Mouse (Mus musculus) heart, embryonic 14.5 days (tissue): ENCODE measurements around the gene Limd1. TPM values are rescaled to one million over a fixed set of nuclear protein-coding genes. Genes with fewer than 3 reads are reported as not detected.

Experiments
- ATAC-seq: fragments of 200-750 bp; cut with Nextera tagmentation; 2 replicates; pipeline ENCODE4 v1.8.0; 2017; ENCODE audit warnings: low read depth, moderate TSS enrichment; ENCODE audit not compliant: insufficient number of reproducible peaks, insufficient read depth, low FRiP score
- H3K27ac ChIP-seq, 2 experiments: fragments of 200-500 bp in 1 of 2; fragments of 300-500 bp in 1 of 2; sonication (generic) in 1 of 2; replicated peaks in 1 of 2; 2 replicates each; pipeline ENCODE4 v1.5.1; 2012 to 2014; ENCODE audit warnings: low read depth in 2 of 2, low read length in 2 of 2, control low read depth in 1 of 2, mild to moderate bottlenecking in 1 of 2, mixed read lengths in 1 of 2; ENCODE audit not compliant: control insufficient read depth in 1 of 2, insufficient read depth in 1 of 2
- H3K27me3 ChIP-seq: fragments of 300-500 bp; sonication (generic); 2 replicates; pipeline ENCODE4 v1.6.1; 2014; ENCODE audit warnings: mild to moderate bottlenecking, low read length, control low read depth; ENCODE audit not compliant: control insufficient read depth, insufficient read depth
- H3K36me3 ChIP-seq: fragments of 300-500 bp; sonication (generic); 2 replicates; pipeline ENCODE4 v1.6.1; 2014; ENCODE audit warnings: mild to moderate bottlenecking, control low read depth, low read length, mixed read lengths; ENCODE audit not compliant: control insufficient read depth, insufficient read depth
- H3K4me1 ChIP-seq, 2 experiments: fragments of 200-500 bp in 1 of 2; fragments of 300-500 bp in 1 of 2; sonication (generic) in 1 of 2; 2 replicates each; pipeline ENCODE4 v1.6.1; 2012 to 2014; ENCODE audit warnings: low read length in 2 of 2, control low read depth in 1 of 2, mixed read lengths in 1 of 2; ENCODE audit not compliant: control insufficient read depth in 2 of 2, insufficient read depth in 2 of 2
- H3K4me2 ChIP-seq: fragments of 300-500 bp; sonication (generic); 2 replicates; pipeline ENCODE4 v1.6.1; 2014; ENCODE audit warnings: mild to moderate bottlenecking, low read length
- H3K4me3 ChIP-seq, 2 experiments: fragments of 200-500 bp in 1 of 2; fragments of 300-500 bp in 1 of 2; sonication (generic) in 1 of 2; 2 replicates each; pipeline ENCODE4 v1.5.1; 2012 to 2014; ENCODE audit warnings: low read length in 2 of 2, mild to moderate bottlenecking in 2 of 2, control low read depth in 1 of 2, low read depth in 1 of 2, moderate library complexity in 1 of 2; ENCODE audit not compliant: control insufficient read depth in 1 of 2, insufficient read depth in 1 of 2
- H3K9ac ChIP-seq: fragments of 300-500 bp; sonication (generic); 2 replicates; pipeline ENCODE4 v1.6.1; 2014; ENCODE audit warnings: mild to moderate bottlenecking, low read length
- H3K9me3 ChIP-seq: fragments of 300-500 bp; sonication (generic); 2 replicates; pipeline ENCODE4 v1.6.1; 2016; ENCODE audit warnings: low read length, control low read depth; ENCODE audit not compliant: control insufficient read depth
- WGBS: fragments of 180-500 bp; shearing (Covaris S2); extraction: QIAGEN DNeasy Blood & Tissue Kit; methylation state at CpG from one replicate; pipeline ENCODE4 v1.1.7; 2014; 5-methylcytosine and 5-hydroxymethylcytosine counted together
- polyA plus RNA-seq: library from polyadenylated mRNA; unstranded; fragments of >200 nt; fragmentation: Nextera tagmentation; extraction: Ambion mirVana; gene quantifications from 2 replicates; pipeline ENCODE4 v1.2.1, GENCODE M21; 2014

Gene Limd1
- polyA plus RNA-seq, 1 experiment from 2014 or later, result 50.9 TPM

DNA sequence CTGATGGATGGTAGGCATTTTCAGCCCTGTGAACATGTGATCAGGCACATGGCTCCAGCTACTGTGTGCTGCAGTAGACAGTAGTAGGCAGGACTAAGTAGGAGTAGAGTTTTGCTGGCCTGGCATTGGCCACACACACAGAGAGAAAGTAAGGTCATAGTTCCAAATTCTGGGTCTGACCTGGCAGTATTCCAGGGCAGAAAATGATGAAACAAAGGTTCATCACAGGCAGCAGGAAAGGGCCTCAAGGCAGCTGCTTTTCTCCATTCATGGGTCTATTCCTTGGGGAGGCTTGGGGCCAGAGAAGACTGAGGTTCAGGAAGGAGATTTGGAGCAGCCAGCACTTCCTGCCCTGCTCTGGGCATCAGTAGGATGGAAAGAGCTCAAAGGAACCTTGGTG lies 5.1 kb upstream of the Limd1 start:
- Histone ChIP-seq H3K9me3 (no peaks in the 10 kb centered on the region), H3K27ac (peak overlapping the region in 1 of 2 experiments; percentile 41; a peak in 1 of 4 replicates), H3K4me3 (no peak overlapping the region), H3K4me1 (peaks cover 7 to 18% of the 10 kb centered on the region in 2 experiments), H3K9ac (no peak overlapping the region), H3K4me2 (no peak overlapping the region), H3K36me3 (no peaks in the 10 kb centered on the region), H3K27me3 (no peaks in the 10 kb centered on the region)
- ATAC-seq, result no peak

DNA sequence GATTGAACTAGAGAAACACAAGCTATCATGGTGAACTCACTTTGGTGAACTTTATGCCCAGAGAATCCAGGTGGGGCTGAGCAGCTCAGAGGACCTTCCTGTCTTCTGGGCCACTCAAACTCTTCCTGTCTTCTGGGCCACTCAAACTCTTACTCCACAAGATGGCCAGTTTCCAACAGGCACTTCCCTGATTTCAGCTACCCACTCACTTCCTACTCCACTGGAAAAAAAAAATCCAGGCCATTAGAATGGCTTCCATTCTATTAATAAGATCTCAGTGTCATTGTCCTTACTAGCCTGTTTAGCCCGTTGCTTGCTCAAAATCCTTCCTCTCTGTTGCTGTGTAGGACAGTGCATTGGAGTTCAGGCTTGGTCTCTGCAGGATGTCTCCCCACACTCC lies 2.9 kb upstream of the Limd1 start:
- H3K9me3 ChIP-seq, result no peaks in the 10 kb centered on the region
- no peak overlapping the region for H3K9ac ChIP-seq
- H3K27me3 ChIP-seq, result no peaks in the 10 kb centered on the region
- 48% methylated on average over 1 of the region's 1 CpGs for WGBS
- no peak overlapping the region for H3K4me2 ChIP-seq
- no peak overlapping the region for H3K4me3 ChIP-seq
- no peak for ATAC-seq
- peaks cover 15 to 25% of the 10 kb centered on the region in 2 experiments for H3K4me1 ChIP-seq
- peaks cover 6% of the 10 kb centered on the region for H3K36me3 ChIP-seq
- H3K27ac ChIP-seq, result 0 out of 4 replicates have a peak overlapping the region, but pooled peaks have one; percentile 2 to 6

DNA sequence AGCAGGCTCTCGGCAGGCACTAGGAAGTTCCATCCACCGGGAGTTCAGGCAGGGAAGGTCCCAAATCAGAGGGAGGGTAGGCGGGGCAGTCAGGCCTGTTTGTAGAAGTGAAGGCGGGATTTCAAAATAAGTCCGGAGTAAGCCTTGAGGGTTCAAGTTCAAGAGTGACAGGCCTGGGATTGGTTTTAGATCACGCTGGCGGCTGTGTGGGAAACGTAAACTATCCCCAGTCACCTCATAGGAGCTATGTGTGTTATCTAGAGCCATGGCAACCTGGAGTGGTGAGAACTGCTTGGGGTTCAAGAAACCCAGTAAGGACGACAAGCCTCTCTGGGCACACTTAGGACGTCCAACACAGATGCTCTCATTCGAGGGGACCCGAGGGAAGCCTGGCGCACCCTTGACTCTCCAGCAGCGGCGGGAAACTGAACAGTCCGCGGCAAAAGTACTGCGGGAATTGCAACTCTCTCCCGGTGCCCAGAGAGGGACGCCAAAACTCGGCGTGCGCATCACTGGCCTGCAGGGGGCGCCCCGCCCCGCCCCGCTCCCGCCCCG lies 398 bp upstream of the Limd1 start:
- no peaks in the 10 kb centered on the region for H3K27me3 ChIP-seq
- H3K4me1 ChIP-seq, result peaks cover 25 to 47% of the 10 kb centered on the region in 2 experiments
- peak; percentile 48 for ATAC-seq
- H3K9ac ChIP-seq, result peak overlapping the region; percentile 65
- H3K36me3 ChIP-seq, result peaks cover 25% of the 10 kb centered on the region
- H3K27ac ChIP-seq, result peak overlapping the region; percentile 19 to 71
- H3K4me3 ChIP-seq, result peak overlapping the region; percentile 44 to 46
- WGBS, result 1% methylated on average over 23 of the region's 29 CpGs
- H3K4me2 ChIP-seq, result peak overlapping the region; percentile 79
- no peaks in the 10 kb centered on the region for H3K9me3 ChIP-seq

DNA sequence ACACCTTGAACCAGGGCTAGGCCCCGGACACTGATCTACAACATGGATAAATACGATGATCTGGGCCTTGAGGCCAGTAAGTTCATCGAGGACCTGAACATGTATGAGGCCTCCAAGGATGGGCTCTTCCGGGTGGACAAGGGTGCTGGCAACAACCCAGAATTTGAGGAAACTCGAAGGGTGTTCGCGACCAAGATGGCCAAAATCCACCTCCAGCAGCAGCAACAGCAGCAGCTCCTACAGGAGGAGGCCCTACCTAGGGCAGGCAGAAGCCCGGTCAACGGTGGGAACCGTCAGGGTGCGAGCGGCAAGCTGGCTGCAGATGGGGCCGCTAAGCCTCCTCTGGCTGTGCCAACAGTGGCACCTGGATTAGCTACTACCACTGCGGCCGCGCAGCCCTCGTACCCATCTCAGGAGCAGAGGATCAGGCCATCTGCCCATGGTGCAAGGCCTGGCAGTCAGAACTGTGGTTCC lies 727 bp downstream of the Limd1 start:
- Histone ChIP-seq H3K9ac (peak overlapping the region; percentile 92), H3K36me3 (peaks cover 32% of the 10 kb centered on the region), H3K4me2 (peak overlapping the region; percentile 95), H3K4me1 (peaks cover 34 to 55% of the 10 kb centered on the region in 2 experiments), H3K4me3 (peak overlapping the region; percentile 76 to 93), H3K27me3 (no peaks in the 10 kb centered on the region), H3K9me3 (no peaks in the 10 kb centered on the region), H3K27ac (peak overlapping the region; percentile 90 to 92)
- 19% methylated on average over 17 of the region's 17 CpGs for WGBS
- no peak for ATAC-seq

DNA sequence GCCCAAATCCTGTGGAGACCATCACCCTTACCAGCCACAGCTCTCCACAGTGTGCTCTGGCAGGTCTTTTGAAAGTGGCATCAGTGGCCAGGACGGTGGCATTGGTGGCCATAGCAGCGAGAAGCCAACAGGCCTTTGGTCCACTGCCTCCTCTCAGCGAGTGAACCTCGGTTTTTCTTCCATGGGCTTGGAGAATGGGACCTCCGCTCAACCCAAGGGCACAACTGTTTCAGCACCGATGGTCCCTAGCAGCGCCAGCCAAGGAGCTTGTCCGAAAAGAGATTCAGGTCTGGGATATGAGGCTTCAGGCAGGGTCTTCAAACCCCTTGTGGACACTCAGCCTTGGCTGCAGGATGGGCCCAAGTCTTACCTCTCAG lies 1.4 kb downstream of the Limd1 start:
- 84% methylated on average over 8 of the region's 8 CpGs for WGBS

DNA sequence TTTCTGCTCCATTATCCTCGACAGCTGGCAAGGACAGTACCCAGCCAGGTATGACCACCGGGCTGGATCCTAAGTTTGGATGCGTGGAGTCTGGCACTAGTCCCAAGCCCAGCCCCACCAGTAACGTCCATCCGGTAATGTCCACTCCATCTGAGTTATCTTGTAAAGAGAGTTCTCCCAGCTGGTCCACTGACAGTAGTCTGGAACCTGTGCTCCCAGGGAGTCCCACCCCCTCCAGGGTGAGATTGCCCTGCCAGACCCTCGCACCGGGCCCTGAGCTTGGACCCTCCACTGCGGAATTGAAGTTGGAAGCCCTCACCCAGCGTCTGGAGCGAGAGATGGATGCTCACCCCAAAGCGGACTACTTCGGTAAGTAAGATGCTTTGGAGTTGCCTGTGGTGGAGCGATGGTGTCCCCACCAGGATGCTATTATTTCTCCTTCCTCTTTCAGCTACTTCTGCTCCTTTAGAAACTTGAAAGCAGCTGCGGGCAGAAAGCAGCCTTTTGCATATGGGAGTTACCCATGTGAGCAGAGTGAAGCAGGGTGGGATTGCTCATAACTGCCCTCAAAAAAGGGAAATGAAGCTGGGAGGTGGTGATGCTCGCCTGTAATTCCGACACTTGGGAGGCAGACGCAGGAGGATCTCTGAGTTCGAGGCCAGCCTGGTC lies 1.9 kb downstream of the Limd1 start:
- Histone ChIP-seq H3K36me3 (peaks cover 42% of the 10 kb centered on the region), H3K9me3 (no peaks in the 10 kb centered on the region), H3K4me1 (peaks cover 34 to 61% of the 10 kb centered on the region in 2 experiments), H3K27me3 (no peaks in the 10 kb centered on the region), H3K27ac (no peak overlapping the region), H3K9ac (peak overlapping the region; percentile 92), H3K4me2 (peak overlapping the region; percentile 95), H3K4me3 (peak overlapping the region; percentile 76 to 93)
- WGBS, result 67% methylated on average over 18 of the region's 18 CpGs
- no peak for ATAC-seq

More for the DNA sequence above, 1.4 kb downstream of the Limd1 start:
- no peak overlapping the region for H3K27ac ChIP-seq
- peak overlapping the region; percentile 92 for H3K9ac ChIP-seq
- H3K4me1 ChIP-seq, result peaks cover 34 to 61% of the 10 kb centered on the region in 2 experiments
- peak overlapping the region; percentile 95 for H3K4me2 ChIP-seq
- no peak for ATAC-seq
- peak overlapping the region; percentile 76 to 93 for H3K4me3 ChIP-seq
- H3K27me3 ChIP-seq, result no peaks in the 10 kb centered on the region
- H3K9me3 ChIP-seq, result no peaks in the 10 kb centered on the region
- H3K36me3 ChIP-seq, result peaks cover 38% of the 10 kb centered on the region

DNA sequence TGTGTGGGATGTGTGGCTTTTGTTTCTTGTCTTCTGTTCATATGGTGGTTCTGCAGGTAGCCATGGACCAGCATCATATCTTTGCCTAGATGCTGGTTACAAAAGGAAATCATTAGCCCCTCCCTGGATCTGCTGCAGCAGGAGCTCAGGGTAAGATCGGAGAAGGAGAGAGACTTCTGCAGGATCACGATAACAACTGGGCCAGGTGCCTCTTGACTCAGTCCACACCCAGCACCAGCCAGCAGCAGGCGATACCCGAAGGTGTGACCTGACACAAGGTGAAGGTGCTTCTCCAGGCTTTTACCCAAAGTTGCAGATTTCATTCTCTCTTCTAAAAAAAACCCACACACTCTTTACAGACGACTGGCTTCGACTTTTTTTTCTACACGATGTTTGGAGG lies 2.6 kb downstream of the Limd1 start:
- no peaks in the 10 kb centered on the region for H3K27me3 ChIP-seq
- no peaks in the 10 kb centered on the region for H3K9me3 ChIP-seq
- H3K9ac ChIP-seq, result peak overlapping the region; percentile 92
- no peak overlapping the region for H3K27ac ChIP-seq
- peak overlapping the region; percentile 95 for H3K4me2 ChIP-seq
- no peak for ATAC-seq
- H3K4me3 ChIP-seq, result peak overlapping the region; percentile 20 to 76
- H3K36me3 ChIP-seq, result peaks cover 50% of the 10 kb centered on the region
- WGBS, result 46% methylated on average over 7 of the region's 7 CpGs
- H3K4me1 ChIP-seq, result peaks cover 34 to 64% of the 10 kb centered on the region in 2 experiments
